Mouse (Mus musculus) embryonic facial prominence, embryonic 14.5 days (tissue): ENCODE results near the gene Igfbp7. TPM values are rescaled to one million over a fixed set of nuclear protein-coding genes. Genes with fewer than 3 reads are reported as not detected.
"Not testable (repeated sequence)": the region's sequence is repeated elsewhere in the genome, so short reads cannot be mapped to it uniquely, and the experiment has no call there.

ENCODE experiments used
- ATAC-seq: fragments of 200-750 bp; cut with Nextera tagmentation; 2 replicates; pipeline ENCODE4 v1.8.0; 2017; ENCODE audit warnings: low read depth, moderate number of reproducible peaks, moderate TSS enrichment
- DNase-seq: peaks from one replicate; pipeline ENCODE4 v3.0.0-alpha.2; 2015; ENCODE audit warnings: low spot score
- H3K27ac ChIP-seq: fragments of 300-500 bp; sonication (generic); replicated peaks from 2 replicates; pipeline ENCODE4 v1.5.1; 2014; ENCODE audit warnings: low read depth, mild to moderate bottlenecking, low read length, moderate library complexity
- H3K27me3 ChIP-seq: fragments of 300-500 bp; sonication (generic); replicated peaks from 2 replicates; pipeline ENCODE4 v1.6.1; 2014; ENCODE audit warnings: low read length; ENCODE audit not compliant: control insufficient read depth, insufficient read depth
- H3K36me3 ChIP-seq: fragments of 300-500 bp; sonication (generic); 2 replicates; pipeline ENCODE4 v1.6.1; 2014; ENCODE audit warnings: low read length, mixed read lengths; ENCODE audit not compliant: control insufficient read depth, insufficient read depth
- H3K4me1 ChIP-seq: fragments of 300-500 bp; sonication (generic); 2 replicates; pipeline ENCODE4 v1.6.1; 2014; ENCODE audit warnings: antibody characterized with exemption, low read length; ENCODE audit not compliant: control insufficient read depth, insufficient read depth
- H3K4me2 ChIP-seq: fragments of 300-500 bp; sonication (generic); 2 replicates; pipeline ENCODE4 v1.6.1; 2014; ENCODE audit warnings: low read depth, mild to moderate bottlenecking, low read length, moderate library complexity, mixed read lengths
- H3K4me3 ChIP-seq: fragments of 300-500 bp; sonication (generic); 2 replicates; pipeline ENCODE4 v1.5.1; 2014; ENCODE audit warnings: low read depth, mild to moderate bottlenecking, low read length
- H3K9ac ChIP-seq: fragments of 300-500 bp; sonication (generic); 2 replicates; pipeline ENCODE4 v1.6.1; 2014; ENCODE audit warnings: low read depth, mild to moderate bottlenecking, low read length, moderate library complexity, mixed read lengths
- H3K9me3 ChIP-seq: fragments of 300-500 bp; sonication (generic); 2 replicates; pipeline ENCODE4 v1.6.1; 2016; ENCODE audit warnings: low read length; ENCODE audit not compliant: control insufficient read depth
- WGBS: fragments of 180-500 bp; shearing (Covaris S2); extraction: QIAGEN DNeasy Blood & Tissue Kit; methylation state at CpG from one replicate; pipeline ENCODE4 v1.1.7; 2014; 5-methylcytosine and 5-hydroxymethylcytosine counted together
- polyA plus RNA-seq: library from polyadenylated mRNA; unstranded; fragments of >200 nt; fragmentation: Nextera tagmentation; extraction: Ambion mirVana; gene quantifications from 2 replicates; pipeline ENCODE4 v1.2.1, GENCODE M21; 2014

The Igfbp7 gene
- polyA plus RNA-seq, 1 experiment from 2014 or later = 119 TPM

DNA sequence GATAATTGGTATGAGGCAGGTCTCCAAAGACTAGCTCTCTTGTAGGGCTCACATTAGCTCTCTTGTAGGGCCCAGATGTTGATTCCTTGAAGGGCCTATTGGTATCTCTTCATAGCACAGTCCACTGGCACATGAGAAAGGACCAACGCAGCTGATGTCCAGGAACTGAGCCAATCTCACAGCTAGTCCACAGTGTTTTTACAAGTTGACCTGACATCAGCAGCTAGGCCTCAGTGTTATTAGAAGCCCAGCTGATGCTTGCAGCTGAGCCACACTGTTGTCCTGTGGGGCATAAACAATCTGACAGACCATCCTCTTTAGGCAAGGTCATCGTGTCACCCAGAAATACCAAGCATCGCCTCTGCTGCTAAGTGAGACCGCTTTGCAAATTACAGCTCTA lies 11.7 kb upstream of the Igfbp7 start:
- H3K4me3 ChIP-seq, H3K4me1 ChIP-seq, H3K9ac ChIP-seq, H3K9me3 ChIP-seq, H3K36me3 ChIP-seq, H3K27ac ChIP-seq, H3K4me2 ChIP-seq, H3K27me3 ChIP-seq, DNase-seq, ATAC-seq: not testable (repeated sequence)
- 75% methylated on average over 4 of the region's 4 CpGs for WGBS

DNA sequence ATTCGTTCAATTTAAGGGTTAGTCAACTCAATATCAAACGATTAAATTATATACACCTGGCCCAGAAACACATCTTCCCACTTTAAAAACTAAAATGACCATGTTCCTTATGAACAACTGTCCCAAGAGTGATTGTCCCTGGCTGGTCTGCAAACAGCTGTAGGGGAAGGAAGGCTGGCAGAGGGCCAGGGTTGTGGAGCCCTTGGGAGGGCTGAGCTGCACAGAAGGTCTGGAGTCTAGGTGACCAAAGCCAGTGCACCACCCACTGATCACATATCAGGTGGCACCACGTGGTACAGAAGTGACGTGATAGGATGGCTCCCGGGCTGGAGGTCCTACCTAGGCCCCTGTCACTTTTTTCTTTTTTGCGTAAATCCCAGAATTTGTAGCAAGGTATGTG lies 8.2 kb upstream of the Igfbp7 start:
- 83% methylated on average over 6 of the region's 6 CpGs for WGBS
- no peak overlapping the region for H3K4me2 ChIP-seq
- H3K9ac ChIP-seq = no peak overlapping the region
- H3K4me3 ChIP-seq = no peak overlapping the region
- H3K36me3 ChIP-seq = no peaks in the 10 kb centered on the region
- no peaks in the 10 kb centered on the region for H3K4me1 ChIP-seq
- ATAC-seq (no peak), DNase-seq (no peak)
- H3K27me3 ChIP-seq = no peaks in the 10 kb centered on the region
- no peaks in the 10 kb centered on the region for H3K9me3 ChIP-seq
- H3K27ac ChIP-seq = no peak overlapping the region

DNA sequence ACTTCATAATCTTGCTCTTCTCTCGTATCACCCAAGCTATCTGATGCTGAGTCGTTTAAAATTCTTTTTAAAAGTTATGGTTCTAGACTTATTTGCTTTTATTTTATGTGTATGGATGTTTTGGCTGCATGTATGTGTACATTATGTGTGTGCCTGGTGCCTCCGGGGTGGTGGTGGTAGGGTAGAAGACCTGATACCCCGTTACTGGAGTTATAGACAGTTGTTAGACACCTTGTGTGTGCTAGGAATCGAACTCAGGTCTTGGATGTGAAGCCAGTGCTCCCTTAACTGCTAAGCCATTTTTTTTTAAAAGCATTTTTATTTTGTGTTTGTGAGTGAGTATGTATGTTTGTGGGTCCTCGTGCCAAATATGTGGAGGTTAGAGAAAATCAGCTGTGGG lies 689 bp upstream of the Igfbp7 start:
- Histone ChIP-seq H3K27ac (no peak overlapping the region), H3K36me3 (no peaks in the 10 kb centered on the region), H3K9me3 (no peaks in the 10 kb centered on the region), H3K9ac (no peak overlapping the region), H3K4me1 (0 out of 2 replicates have a peak, but pooled peaks cover 2% of the 10 kb centered on the region), H3K4me2 (no peak overlapping the region), H3K4me3 (no peak overlapping the region), H3K27me3 (peaks cover 6% of the 10 kb centered on the region; the same call in 1 of the 2 replicates)
- ATAC-seq (no peak), DNase-seq (no peak)
- 92% methylated on average over 6 of the region's 6 CpGs for WGBS

DNA sequence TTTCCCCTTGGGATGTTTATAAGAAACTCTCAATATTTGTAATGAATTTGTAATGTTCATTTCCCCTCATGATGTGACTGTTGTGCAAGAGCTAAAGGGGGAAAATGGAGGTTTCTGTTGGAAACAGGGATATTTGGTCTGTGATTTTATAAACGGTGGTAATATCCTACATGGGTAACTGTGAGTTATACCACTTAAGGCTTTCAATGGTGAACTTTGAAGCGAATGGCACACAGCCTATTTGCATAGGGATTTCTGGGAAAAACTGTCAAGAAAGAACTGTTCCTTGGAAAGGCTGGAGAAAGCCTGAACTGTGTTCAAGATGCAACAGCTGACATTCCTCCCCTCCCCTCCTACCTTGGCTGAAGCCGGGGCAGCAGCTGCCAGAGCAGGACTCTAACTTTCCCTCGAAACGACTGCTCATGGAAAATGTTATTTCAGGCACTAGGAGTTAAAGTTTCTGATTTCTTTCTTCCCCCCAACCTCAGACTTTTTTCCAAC lies 1.4 kb downstream of the Igfbp7 start:
- no peaks in the 10 kb centered on the region for H3K36me3 ChIP-seq
- peak; percentile 60 for DNase-seq
- H3K9me3 ChIP-seq = no peaks in the 10 kb centered on the region
- peak overlapping the region; percentile 4; the same call in 1 of the 2 replicates for H3K27ac ChIP-seq
- no peak; the same call in 1 of the 2 replicates for ATAC-seq
- H3K4me2 ChIP-seq = peak overlapping the region; percentile 98
- H3K4me3 ChIP-seq = peak overlapping the region; percentile 62; the same call in 1 of the 2 replicates
- H3K9ac ChIP-seq = no peak overlapping the region
- 0 out of 2 replicates have a peak, but pooled peaks cover 2% of the 10 kb centered on the region for H3K4me1 ChIP-seq
- 38% methylated on average over 5 of the region's 5 CpGs for WGBS
- H3K27me3 ChIP-seq = peaks cover 6% of the 10 kb centered on the region; the same call in 1 of the 2 replicates

DNA sequence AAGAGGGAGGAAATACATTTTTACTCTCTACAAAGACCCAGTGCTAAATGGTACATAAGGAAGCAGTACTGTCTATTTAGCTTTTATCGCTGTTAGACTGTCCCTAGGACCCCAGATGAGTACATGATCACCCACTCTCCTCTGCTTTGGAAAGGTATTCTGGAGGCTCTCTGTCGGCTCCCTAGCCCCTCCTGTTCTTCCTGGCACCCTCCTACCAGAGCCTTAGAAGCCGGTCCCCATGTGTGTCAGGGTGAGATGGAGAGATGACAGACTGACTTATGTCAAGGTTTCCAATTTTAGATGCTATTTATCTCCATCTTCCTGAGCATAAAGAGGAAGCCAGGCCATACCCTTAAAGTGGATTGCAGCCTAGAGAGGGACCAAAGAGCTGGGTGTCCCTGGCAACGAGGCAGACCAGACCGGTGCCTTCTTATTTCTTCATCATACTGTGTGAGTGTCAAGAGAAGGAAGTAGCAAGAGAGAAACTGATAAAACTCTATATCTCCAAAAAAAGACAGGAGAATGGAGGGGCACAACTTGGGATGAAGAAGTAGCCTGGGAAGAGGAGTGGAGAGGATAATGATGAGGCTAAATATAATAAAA lies 2.3 kb downstream of the Igfbp7 start:
- H3K9me3 ChIP-seq = no peaks in the 10 kb centered on the region
- H3K27me3 ChIP-seq = peaks cover 6% of the 10 kb centered on the region; the same call in 1 of the 2 replicates
- no peak overlapping the region for H3K9ac ChIP-seq

DNA sequence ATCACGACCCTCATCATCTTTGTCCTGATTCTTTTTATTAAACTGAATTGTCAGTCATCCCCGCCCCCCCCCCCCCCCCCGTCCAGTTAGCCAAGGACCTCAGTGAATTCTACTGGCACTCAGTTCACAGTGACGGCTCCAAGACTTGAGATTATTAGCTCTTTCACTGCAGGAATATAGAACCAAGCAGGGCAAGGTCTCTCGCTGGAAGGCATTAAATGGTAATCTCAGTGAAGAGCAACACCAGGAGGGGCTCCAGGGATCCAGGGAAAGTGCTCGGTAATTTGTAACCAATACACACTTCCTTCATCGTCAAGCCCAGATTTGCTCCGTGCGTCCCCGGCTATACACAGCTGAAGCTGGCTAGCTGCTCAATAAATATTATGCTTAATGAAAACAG lies 2.9 kb downstream of the Igfbp7 start:
- Histone ChIP-seq H3K4me1 (peaks cover 7% of the 10 kb centered on the region; the same call in 1 of the 2 replicates), H3K27ac (no peak overlapping the region), H3K9ac (no peak overlapping the region), H3K9me3 (no peaks in the 10 kb centered on the region), H3K4me2 (no peak overlapping the region), H3K27me3 (peaks cover 6% of the 10 kb centered on the region; the same call in 1 of the 2 replicates), H3K36me3 (no peaks in the 10 kb centered on the region), H3K4me3 (no peak overlapping the region)
- ATAC-seq (no peak), DNase-seq (no peak)
- 62% methylated on average over 9 of the region's 10 CpGs for WGBS

More for the DNA sequence above, 2.3 kb downstream of the Igfbp7 start:
- no peak for ATAC-seq
- no peak overlapping the region for H3K4me3 ChIP-seq
- no peak overlapping the region for H3K4me2 ChIP-seq
- H3K27ac ChIP-seq = no peak overlapping the region
- 75% methylated on average over 5 of the region's 5 CpGs for WGBS
- no peak for DNase-seq
- H3K4me1 ChIP-seq = 0 out of 2 replicates have a peak, but pooled peaks cover 2% of the 10 kb centered on the region
- no peaks in the 10 kb centered on the region for H3K36me3 ChIP-seq

DNA sequence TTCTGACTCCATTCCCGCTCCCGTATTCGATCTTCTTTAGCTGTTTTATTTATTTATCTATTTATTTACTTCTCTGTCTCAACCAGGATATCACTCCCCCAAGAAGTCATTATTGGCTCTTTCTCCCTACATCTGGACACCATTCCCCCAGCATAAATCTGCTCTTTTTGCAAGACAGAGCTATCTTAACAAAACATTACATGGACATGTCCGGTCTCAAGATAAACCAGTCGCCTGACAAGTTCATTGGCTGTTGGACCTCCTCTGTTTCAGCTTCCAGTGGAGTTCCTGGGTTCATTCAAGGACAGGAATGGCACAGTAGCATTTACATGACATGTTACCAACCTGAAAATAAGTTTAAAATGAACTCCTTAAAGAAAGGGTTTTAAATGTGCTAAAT lies 4.9 kb downstream of the Igfbp7 start:
- Histone ChIP-seq H3K4me3 (no peak overlapping the region), H3K27me3 (peaks cover 6% of the 10 kb centered on the region; the same call in 1 of the 2 replicates), H3K4me2 (no peak overlapping the region), H3K4me1 (peaks cover 15% of the 10 kb centered on the region; the same call in 1 of the 2 replicates), H3K27ac (no peak overlapping the region), H3K36me3 (no peaks in the 10 kb centered on the region), H3K9ac (no peak overlapping the region), H3K9me3 (no peaks in the 10 kb centered on the region)
- ATAC-seq (no peak), DNase-seq (no peak)
- 86% methylated on average over 5 of the region's 5 CpGs for whole genome bisulfite sequencing

DNA sequence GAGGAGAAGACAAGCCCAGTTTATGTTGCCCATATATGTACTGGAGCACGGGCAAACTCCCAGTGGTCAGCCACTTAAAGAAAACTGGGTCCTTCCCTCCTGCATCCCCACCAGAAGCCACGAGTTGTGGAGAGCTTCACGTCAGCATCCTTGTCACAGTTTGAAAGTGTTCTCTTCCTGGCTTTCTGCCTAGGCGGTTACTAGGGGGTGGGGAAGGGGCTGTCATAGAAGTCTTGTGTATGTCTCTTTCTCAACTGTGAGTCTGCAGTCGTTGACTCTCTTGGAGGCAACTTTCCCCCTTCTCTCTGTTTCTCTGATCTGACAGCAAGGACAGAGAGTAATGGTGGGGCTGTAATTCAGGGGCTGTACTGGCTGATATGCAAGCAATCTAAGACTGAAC lies 5.7 kb downstream of the Igfbp7 start:
- H3K4me2 ChIP-seq = no peak overlapping the region
- 47% methylated on average over 5 of the region's 5 CpGs for WGBS
- DNase-seq = no peak
- no peaks in the 10 kb centered on the region for H3K9me3 ChIP-seq
- no peaks in the 10 kb centered on the region for H3K27me3 ChIP-seq
- H3K36me3 ChIP-seq = no peaks in the 10 kb centered on the region
- ATAC-seq = no peak
- H3K4me3 ChIP-seq = no peak overlapping the region
- peaks cover 15% of the 10 kb centered on the region; the same call in 1 of the 2 replicates for H3K4me1 ChIP-seq
- H3K9ac ChIP-seq = no peak overlapping the region
- H3K27ac ChIP-seq = no peak overlapping the region

DNA sequence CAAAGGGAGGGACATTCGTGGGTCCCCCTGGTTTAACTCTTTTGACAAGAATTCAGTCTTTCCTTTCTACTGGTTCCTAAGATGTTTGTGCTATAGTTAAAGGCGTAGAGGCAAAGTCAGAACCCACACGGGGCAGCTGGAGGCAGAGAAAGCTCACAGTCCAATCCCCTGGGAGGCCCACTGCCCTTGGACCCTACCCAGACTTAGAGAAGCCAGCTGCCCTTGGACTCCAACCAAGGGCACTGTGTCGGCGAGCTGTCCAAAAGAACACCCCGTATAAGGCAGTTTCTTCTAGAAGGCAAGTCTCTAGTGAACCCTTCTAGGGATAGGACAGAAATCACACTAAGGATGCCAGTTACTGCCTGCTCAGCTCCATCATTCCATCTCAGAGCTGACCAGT lies 7.0 kb downstream of the Igfbp7 start:
- Histone ChIP-seq H3K4me1 (peaks cover 17% of the 10 kb centered on the region), H3K27ac (no peak overlapping the region), H3K4me2 (no peak overlapping the region), H3K27me3 (no peaks in the 10 kb centered on the region), H3K9me3 (no peaks in the 10 kb centered on the region), H3K9ac (no peak overlapping the region), H3K36me3 (no peaks in the 10 kb centered on the region), H3K4me3 (no peak overlapping the region)
- ATAC-seq (no peak), DNase-seq (no peak)
- 70% methylated on average over 6 of the region's 6 CpGs for WGBS
